Mouse (Mus musculus) lung, embryonic 14.5 days (tissue): ENCODE measurements around the gene Inpp5e. TPM values are rescaled to one million over a fixed set of nuclear protein-coding genes. Genes with fewer than 3 reads are reported as not detected.
A peak's percentile ranks its signal among the peaks of the same experiment; 100 is the strongest.

Experiments
- ATAC-seq: fragments of 200-750 bp; cut with Nextera tagmentation; 2 replicates; pipeline ENCODE4 v1.8.0; 2017; ENCODE audit warnings: mild to moderate bottlenecking, moderate TSS enrichment, moderate library complexity; ENCODE audit not compliant: insufficient read depth
- DNase-seq: peaks from one replicate; pipeline ENCODE4 v3.0.0-alpha.2; 2015
- H3K27ac ChIP-seq: fragments of 300-500 bp; sonication (generic); 2 replicates; pipeline ENCODE4 v1.5.1; 2014; ENCODE audit warnings: low read depth, mild to moderate bottlenecking, moderate library complexity
- H3K27me3 ChIP-seq: fragments of 300-500 bp; sonication (generic); 2 replicates; pipeline ENCODE4 v1.6.1; 2014; ENCODE audit warnings: low read length, control low read depth; ENCODE audit not compliant: insufficient read depth
- H3K36me3 ChIP-seq: fragments of 300-500 bp; sonication (generic); 2 replicates; pipeline ENCODE4 v1.6.1; 2014; ENCODE audit warnings: control low read depth; ENCODE audit not compliant: insufficient read depth
- H3K4me1 ChIP-seq: fragments of 300-500 bp; sonication (generic); 2 replicates; pipeline ENCODE4 v1.6.1; 2014; ENCODE audit warnings: antibody characterized with exemption, control low read depth; ENCODE audit not compliant: insufficient read depth
- H3K4me2 ChIP-seq: fragments of 300-500 bp; sonication (generic); 2 replicates; pipeline ENCODE4 v1.6.1; 2014; ENCODE audit warnings: mild to moderate bottlenecking
- H3K4me3 ChIP-seq: fragments of 300-500 bp; sonication (generic); 2 replicates; pipeline ENCODE4 v1.5.1; 2014; ENCODE audit warnings: low read depth, low read length
- H3K9ac ChIP-seq: fragments of 300-500 bp; sonication (generic); 2 replicates; pipeline ENCODE4 v1.6.1; 2014
- H3K9me3 ChIP-seq: fragments of 300-500 bp; sonication (generic); 2 replicates; pipeline ENCODE4 v1.6.1; 2016; ENCODE audit warnings: low read depth, low read length, control low read depth
- CTCF ChIP-seq: IDR thresholded peaks from 2 replicates; pipeline ENCODE4 v1.5.1; 2016; ENCODE audit warnings: antibody characterized with exemption, low read depth
- WGBS: fragments of 180-500 bp; shearing (Covaris S2); extraction: QIAGEN DNeasy Blood & Tissue Kit; methylation state at CpG from one replicate; pipeline ENCODE4 v1.1.7; 2014; 5-methylcytosine and 5-hydroxymethylcytosine counted together
- polyA plus RNA-seq: library from polyadenylated mRNA; unstranded; fragments of >200 nt; fragmentation: Nextera tagmentation; extraction: Ambion mirVana; gene quantifications from 2 replicates; pipeline ENCODE4 v1.2.1, GENCODE M21; 2014

Inpp5e gene
- polyA plus RNA-seq, 1 experiment from 2014 or later, result 22.4 TPM

DNA sequence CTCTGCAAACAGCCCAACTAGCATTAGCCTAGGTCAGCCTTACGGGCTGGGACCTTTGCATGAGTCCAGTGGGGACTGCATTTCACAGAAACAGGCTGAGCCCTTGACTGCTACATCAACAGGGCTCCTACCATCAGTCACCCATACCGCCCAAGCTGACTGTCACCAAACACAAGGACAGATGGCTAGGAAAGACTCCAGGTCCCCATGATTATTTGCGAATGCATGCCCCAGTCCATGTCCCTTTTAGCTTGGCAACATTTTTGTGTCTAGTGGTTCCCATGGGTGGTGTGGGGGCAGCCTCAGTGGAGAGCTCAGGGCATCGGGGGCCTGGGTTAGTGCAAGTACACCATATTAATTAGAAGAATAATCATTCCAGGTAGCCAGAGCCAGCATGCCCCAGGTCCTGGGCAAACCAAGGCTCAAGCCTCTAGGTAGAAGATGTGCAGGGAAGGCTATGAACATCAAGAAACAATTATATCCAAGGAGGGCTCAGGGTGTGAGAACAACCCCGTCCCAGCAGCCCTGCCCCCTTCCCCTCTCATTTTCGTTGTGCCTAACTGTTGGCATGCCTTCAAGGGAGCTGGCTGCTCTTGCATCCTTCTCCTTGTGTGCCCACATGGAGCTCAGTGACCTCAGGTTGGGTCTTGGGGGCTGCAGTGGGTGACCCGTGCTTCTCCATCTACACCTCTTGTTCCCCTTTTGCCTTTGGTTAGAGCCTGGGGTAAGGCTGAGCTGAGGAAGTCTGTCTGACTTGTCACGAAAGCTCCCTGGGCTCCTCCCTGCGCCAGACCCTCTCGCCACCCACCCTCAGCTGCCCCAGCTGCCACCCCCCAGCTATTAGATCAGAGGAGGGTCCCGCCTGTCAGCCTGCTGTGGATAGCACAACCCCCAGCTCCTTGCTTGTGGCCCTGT is 55.7 kb downstream of the Inpp5e start:
- peak overlapping the region; percentile 80 for H3K4me3 ChIP-seq
- no peak overlapping the region for H3K27ac ChIP-seq
- no peak for DNase-seq
- no peaks in the 10 kb centered on the region for H3K9me3 ChIP-seq
- H3K36me3 ChIP-seq, result peaks cover 21% of the 10 kb centered on the region; the same call in 1 of the 2 replicates
- ATAC-seq, result no peak
- no peak for TF ChIP-seq CTCF
- WGBS, result 88% methylated on average over 11 of the region's 11 CpGs
- peak overlapping the region; percentile 98 for H3K4me2 ChIP-seq
- H3K4me1 ChIP-seq, result peaks cover 17% of the 10 kb centered on the region; the same call in 1 of the 2 replicates
- H3K27me3 ChIP-seq, result no peaks in the 10 kb centered on the region
- H3K9ac ChIP-seq, result peak overlapping the region; percentile 94; the same call in 1 of the 2 replicates

DNA sequence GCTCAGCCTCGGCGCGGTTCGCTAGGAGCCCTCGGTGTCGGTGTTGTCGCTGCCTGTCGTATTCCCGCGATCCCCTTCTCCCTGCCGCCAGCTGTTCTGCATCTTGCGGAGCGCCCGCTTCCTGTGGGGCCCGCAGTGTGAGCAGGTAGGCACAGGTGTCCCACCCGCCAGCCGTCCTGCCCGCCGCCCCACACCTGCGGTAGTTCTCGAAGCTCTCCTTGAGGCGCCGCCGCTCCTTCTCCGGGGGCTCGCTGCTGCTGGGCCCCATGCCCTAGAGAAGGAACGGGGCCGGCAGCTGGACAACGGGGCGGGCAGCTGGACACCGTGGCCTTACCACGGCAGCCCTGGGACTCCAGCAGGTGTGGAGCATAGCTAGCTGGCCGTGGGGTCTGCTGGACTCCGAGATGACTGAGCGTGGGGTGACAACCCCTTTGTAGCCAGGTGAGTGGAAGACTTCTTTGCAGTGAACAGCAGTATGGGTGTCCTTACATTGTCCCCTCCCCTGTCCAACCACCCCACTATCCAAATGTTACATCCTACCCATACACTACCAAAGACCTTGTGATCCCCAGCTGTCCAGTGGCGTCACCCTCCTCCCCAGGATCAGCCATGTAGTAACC is 56.6 kb downstream of the Inpp5e start:
- WGBS, result 4% methylated on average over 36 of the region's 36 CpGs
- Histone ChIP-seq H3K27me3 (no peaks in the 10 kb centered on the region), H3K4me1 (peaks cover 17% of the 10 kb centered on the region; the same call in 1 of the 2 replicates), H3K9me3 (no peaks in the 10 kb centered on the region), H3K9ac (peak overlapping the region; percentile 94), H3K4me3 (peak overlapping the region; percentile 80), H3K27ac (peak overlapping the region; percentile 69), H3K36me3 (peaks cover 30% of the 10 kb centered on the region), H3K4me2 (peak overlapping the region; percentile 98)
- ATAC-seq, result peak; percentile 19; the same call in 1 of the 2 replicates
- no peak for TF ChIP-seq CTCF
- no peak for DNase-seq

DNA sequence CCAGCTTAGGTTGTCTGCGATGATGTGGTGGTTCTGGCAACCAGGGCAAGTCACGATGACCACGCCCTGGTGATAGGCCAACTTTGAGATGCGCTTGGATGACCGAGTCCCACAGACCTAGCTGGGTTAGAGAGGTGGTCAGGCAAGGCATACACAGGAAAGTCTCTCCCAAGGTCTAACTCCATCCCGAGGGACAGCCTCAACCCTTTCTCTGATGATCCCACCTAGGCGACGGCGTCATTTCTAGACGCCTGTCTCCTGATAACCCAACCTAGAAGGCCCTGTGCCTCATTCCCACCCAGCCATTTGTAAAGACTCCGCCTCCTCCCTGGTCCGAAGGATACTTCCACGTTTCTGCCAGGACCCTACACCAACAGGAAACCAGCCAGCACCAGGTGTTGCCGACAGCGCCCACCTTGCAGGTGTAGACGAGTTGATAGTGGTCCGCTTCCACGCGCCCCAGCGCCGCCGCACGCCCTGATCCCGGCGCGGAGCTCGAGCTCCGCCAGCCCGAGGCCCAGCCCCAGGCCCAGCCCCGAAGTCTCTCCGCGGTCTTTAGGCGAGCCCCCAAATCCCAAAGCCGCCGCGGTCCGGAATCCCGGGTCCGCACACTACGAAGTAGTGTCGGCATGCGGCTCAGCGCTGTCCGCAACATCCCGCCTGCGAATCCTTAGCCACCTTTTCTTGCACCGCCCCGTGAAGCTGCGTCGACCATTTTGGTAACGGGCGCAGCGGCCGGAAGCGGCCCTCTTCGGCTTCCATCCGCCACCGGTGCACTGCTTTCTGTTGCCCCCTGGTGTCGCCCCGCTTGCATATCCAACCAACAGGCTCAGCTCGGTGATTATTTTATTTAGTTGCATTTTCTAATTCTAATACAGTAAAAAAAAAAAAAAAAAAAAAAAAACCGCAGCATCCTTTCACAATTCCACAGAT is 57.4 kb downstream of the Inpp5e start, which contains the start of gene Dnlz:
TSS of gene Dnlz (minus strand) at position 753 of the 933 bp plus-strand sequence.
- H3K4me3 ChIP-seq, result peak within 1 kb of the TSS; percentile 80
- peak; percentile 80 for TF ChIP-seq CTCF
- DNase-seq, result peak; percentile 97
- H3K4me2 ChIP-seq, result peak within 1 kb of the TSS; percentile 98
- H3K27ac ChIP-seq, result peak within 1 kb of the TSS; percentile 91
- 2% methylated on average over 62 of the region's 62 CpGs for WGBS
- H3K4me1 ChIP-seq, result peaks cover 14% of the 10 kb centered on the region; the same call in 1 of the 2 replicates
- ATAC-seq, result peak; percentile 74
- no peaks in the 10 kb centered on the region for H3K9me3 ChIP-seq
- peak within 1 kb of the TSS; percentile 94 for H3K9ac ChIP-seq
- peaks cover 38% of the 10 kb centered on the region for H3K36me3 ChIP-seq
- no peaks in the 10 kb centered on the region for H3K27me3 ChIP-seq

DNA sequence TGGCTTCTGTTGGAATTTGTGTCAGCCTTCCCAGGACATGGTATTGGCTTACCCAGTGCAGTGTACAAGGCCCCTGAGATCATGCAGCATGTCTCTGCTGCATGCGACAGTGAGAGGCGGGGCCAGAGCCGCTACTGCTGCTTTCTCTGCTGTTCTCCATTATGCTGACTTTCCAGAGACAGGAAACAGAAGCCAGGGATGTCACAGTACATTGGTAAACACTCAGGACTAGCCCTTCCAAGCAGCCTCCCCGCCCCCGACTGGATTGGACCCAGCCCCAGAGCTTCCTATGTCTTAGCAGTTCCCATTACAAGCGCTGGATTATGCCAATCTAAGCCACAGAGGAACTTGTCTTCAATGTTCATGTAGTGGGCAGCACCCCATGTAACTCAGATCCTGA is 60.8 kb downstream of the Inpp5e start:
- peak; percentile 77 for DNase-seq
- Histone ChIP-seq H3K4me3 (no peak overlapping the region), H3K4me1 (peaks cover 14% of the 10 kb centered on the region; the same call in 1 of the 2 replicates), H3K27ac (peak overlapping the region; percentile 42; the same call in 1 of the 2 replicates), H3K9ac (no peak overlapping the region), H3K4me2 (no peak overlapping the region), H3K9me3 (no peaks in the 10 kb centered on the region), H3K27me3 (no peaks in the 10 kb centered on the region), H3K36me3 (peaks cover 71% of the 10 kb centered on the region)
- ATAC-seq, result peak; percentile 17; the same call in 1 of the 2 replicates
- whole genome bisulfite sequencing, result 44% methylated on average over 6 of the region's 6 CpGs
- TF ChIP-seq CTCF, result no peak

Other genes starting within 250 kb of the Inpp5e start
- gene Lhx3, start 200.9 kb downstream of the Inpp5e start, polyA plus RNA-seq, result 0.27 TPM in 1 of 2 replicates, not detected in the other
- gene Qsox2, start 171.7 kb downstream of the Inpp5e start, polyA plus RNA-seq, result 25.8 and 26.1 TPM in 2 replicates
- 0.28 and 0.36 TPM in 2 replicates for gene Ccdc187, start 114.6 kb downstream of the Inpp5e start, polyA plus RNA-seq
- gene Gpsm1, start 93.7 kb downstream of the Inpp5e start, polyA plus RNA-seq, result 37.9 and 40.5 TPM in 2 replicates
- 29.1 and 32.1 TPM in 2 replicates for gene Dnlz, start 57.1 kb downstream of the Inpp5e start, polyA plus RNA-seq
- 2.4 and 2.8 TPM in 2 replicates for gene Card9, start 48.3 kb downstream of the Inpp5e start, polyA plus RNA-seq
- gene Snapc4, start 28.6 kb downstream of the Inpp5e start, polyA plus RNA-seq, result 28.1 and 32.8 TPM in 2 replicates
- gene Entr1, start 19.9 kb downstream of the Inpp5e start, polyA plus RNA-seq, result 103 and 116 TPM in 2 replicates
- gene Pmpca, start 19.9 kb downstream of the Inpp5e start, polyA plus RNA-seq, result 97.4 and 104 TPM in 2 replicates
- gene Sec16a, start 36.0 kb upstream of the Inpp5e start, polyA plus RNA-seq, result 36.0 and 36.5 TPM in 2 replicates
- gene Notch1, start 107.5 kb upstream of the Inpp5e start, polyA plus RNA-seq, result 37.7 and 44.0 TPM in 2 replicates
- gene Egfl7, start 170.8 kb upstream of the Inpp5e start, polyA plus RNA-seq, result 269 and 311 TPM in 2 replicates
- gene Gm20532, start 177.4 kb upstream of the Inpp5e start, polyA plus RNA-seq, result not detected in 2 replicates
- gene Agpat2, start 195.2 kb upstream of the Inpp5e start, polyA plus RNA-seq, result 30.2 and 32.9 TPM in 2 replicates
- gene Fam69b, start 219.3 kb upstream of the Inpp5e start, polyA plus RNA-seq, result 28.3 and 30.0 TPM in 2 replicates